Mouse (Mus musculus) T-helper 17 cell (primary cell): ENCODE results near the gene Sstr5.

ENCODE experiments used
- in situ Hi-C, 2 experiments: fragments of 300-600 bp; cut with MboI, MseI; formaldehyde crosslinking; loops; 1 replicate in 1 of 2; 2 replicates in 1 of 2; pipeline ENCODE4 v1.15.1; 2025; ENCODE audit warnings: high pct_unique_total_duplicates in 2 of 2

Gene Sstr5

GRCm38 (mm10) chr17:25475946-25476744 is 20.9 kb downstream of the Sstr5 start:
- in situ Hi-C loops = loop anchor here (5.0 kb wide), 1 partner anchor 221 kb away; no protein-coding TSS in a partner anchor

- in situ Hi-C loops = loop anchor here (5.0 kb wide), 3 partner anchors 72 to 223 kb away; no protein-coding TSS in a partner anchor
These were observed 22.6 kb downstream of the Sstr5 start for GRCm38 (mm10) chr17:25474330-25475077.

GRCm38 (mm10) chr17:25472044-25472443 is 25.0 kb downstream of the Sstr5 start:
- in situ Hi-C loops = loop anchor here (5.0 kb wide), 2 partner anchors 70 to 80 kb away; no protein-coding TSS in a partner anchor

GRCm38 (mm10) chr17:25471418-25471817 is 25.7 kb downstream of the Sstr5 start:
- in situ Hi-C loops = loop anchor here (5.0 kb wide), 2 partner anchors 69 to 79 kb away; no protein-coding TSS in a partner anchor

- in situ Hi-C loops = loop anchor here (5.0 kb wide), 2 partner anchors 67 to 77 kb away; no protein-coding TSS in a partner anchor
These were observed 27.3 kb downstream of the Sstr5 start for GRCm38 (mm10) chr17:25469798-25470197.

GRCm38 (mm10) chr17:25468301-25468700 is 28.8 kb downstream of the Sstr5 start:
- in situ Hi-C loops = no loop called here

GRCm38 (mm10) chr17:25467781-25468180 is 29.3 kb downstream of the Sstr5 start:
- in situ Hi-C loops = no loop called here

- in situ Hi-C loops = no loop called here
These were observed 30.8 kb downstream of the Sstr5 start for GRCm38 (mm10) chr17:25466257-25466656.

GRCm38 (mm10) chr17:25464091-25464490 is 33.0 kb downstream of the Sstr5 start:
- in situ Hi-C loops = no loop called here

GRCm38 (mm10) chr17:25463326-25463945 is 33.7 kb downstream of the Sstr5 start:
- in situ Hi-C loops = no loop called here

GRCm38 (mm10) chr17:25462236-25462875 is 34.7 kb downstream of the Sstr5 start:
- in situ Hi-C loops = no loop called here

GRCm38 (mm10) chr17:25456540-25456939 is 40.5 kb downstream of the Sstr5 start:
- in situ Hi-C loops = no loop called here

- in situ Hi-C loops = no loop called here
These were observed 42.8 kb downstream of the Sstr5 start, which contains the start of gene Tekt4 for GRCm38 (mm10) chr17:25454272-25454671. Gene Tekt4, plus strand, starts transcription at chr17:25454615.

GRCm38 (mm10) chr17:25452246-25452965 is 44.7 kb downstream of the Sstr5 start:
- in situ Hi-C loops = no loop called here

- in situ Hi-C loops = no loop called here
These were observed 46.8 kb downstream of the Sstr5 start for GRCm38 (mm10) chr17:25450329-25450728.

GRCm38 (mm10) chr17:25447865-25448264 is 49.2 kb downstream of the Sstr5 start:
- in situ Hi-C loops = no loop called here

GRCm38 (mm10) chr17:25445841-25446240 is 51.2 kb downstream of the Sstr5 start:
- in situ Hi-C loops = no loop called here

- in situ Hi-C loops = no loop called here
These were observed 52.0 kb downstream of the Sstr5 start for GRCm38 (mm10) chr17:25445074-25445473.

GRCm38 (mm10) chr17:25442889-25443288 is 54.2 kb downstream of the Sstr5 start:
- in situ Hi-C loops = no loop called here

GRCm38 (mm10) chr17:25441417-25441816 is 55.7 kb downstream of the Sstr5 start:
- in situ Hi-C loops = no loop called here
